Mouse (Mus musculus) embryonic fibroblast, embryonic 13.5 days (primary cell): ENCODE data around the gene Slc25a15.

ENCODE experiments used
- CTCF ChIP-seq: IDR thresholded peaks from 2 replicates; pipeline ENCODE4 v1.5.1; 2011; ENCODE audit warnings: mild to moderate bottlenecking, control low read depth, low read length, moderate library complexity, borderline replicate concordance; ENCODE audit not compliant: insufficient read depth
- POLR2A ChIP-seq: IDR thresholded peaks from 2 replicates; pipeline ENCODE4 v1.6.1; 2011; ENCODE audit warnings: low read depth, mild to moderate bottlenecking, control low read depth, low read length, moderate library complexity

DNA sequence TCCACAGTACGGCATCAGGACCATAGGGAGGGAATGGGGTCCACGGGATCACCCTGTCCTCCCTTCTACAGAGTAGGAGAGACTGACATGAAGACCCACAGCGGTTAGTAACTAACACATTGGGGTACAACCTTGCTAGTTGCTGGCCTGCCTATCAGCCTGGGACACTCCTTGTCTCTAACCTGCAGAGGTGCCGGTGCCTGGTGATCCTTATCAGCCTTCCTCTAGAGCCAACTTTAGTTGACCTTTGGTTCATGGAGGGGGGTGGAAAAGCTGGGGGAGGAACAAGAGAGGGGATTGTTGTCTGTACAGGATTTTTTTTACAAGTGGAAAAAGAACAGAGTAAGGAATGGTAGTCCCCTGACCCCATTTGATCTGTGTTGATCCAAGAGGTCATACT lies 3.9 kb downstream of the Slc25a15 start:
- TF ChIP-seq CTCF (no peak), POLR2A (no peak)
